Mouse (Mus musculus) layer of hippocampus, postnatal 14 days (tissue): Measurements from ENCODE around the gene Aes. TPM values are rescaled to one million over a fixed set of nuclear protein-coding genes. Genes with fewer than 3 reads are reported as not detected.

ENCODE experiments used
- DNase-seq, 2 experiments: peaks; one replicate each; pipeline ENCODE4 v3.0.0; 2021 to 2022; ENCODE audit warnings: low spot score in 2 of 2, mixed read lengths in 1 of 2
- total RNA-seq, 2 experiments: library from RNA; stranded (reverse); gene quantifications; 2 replicates each; pipeline ENCODE4 v1.2.3; 2021

The Aes gene
- total RNA-seq, 2 experiments from 2014 or later: 639 to 673 TPM

DNA sequence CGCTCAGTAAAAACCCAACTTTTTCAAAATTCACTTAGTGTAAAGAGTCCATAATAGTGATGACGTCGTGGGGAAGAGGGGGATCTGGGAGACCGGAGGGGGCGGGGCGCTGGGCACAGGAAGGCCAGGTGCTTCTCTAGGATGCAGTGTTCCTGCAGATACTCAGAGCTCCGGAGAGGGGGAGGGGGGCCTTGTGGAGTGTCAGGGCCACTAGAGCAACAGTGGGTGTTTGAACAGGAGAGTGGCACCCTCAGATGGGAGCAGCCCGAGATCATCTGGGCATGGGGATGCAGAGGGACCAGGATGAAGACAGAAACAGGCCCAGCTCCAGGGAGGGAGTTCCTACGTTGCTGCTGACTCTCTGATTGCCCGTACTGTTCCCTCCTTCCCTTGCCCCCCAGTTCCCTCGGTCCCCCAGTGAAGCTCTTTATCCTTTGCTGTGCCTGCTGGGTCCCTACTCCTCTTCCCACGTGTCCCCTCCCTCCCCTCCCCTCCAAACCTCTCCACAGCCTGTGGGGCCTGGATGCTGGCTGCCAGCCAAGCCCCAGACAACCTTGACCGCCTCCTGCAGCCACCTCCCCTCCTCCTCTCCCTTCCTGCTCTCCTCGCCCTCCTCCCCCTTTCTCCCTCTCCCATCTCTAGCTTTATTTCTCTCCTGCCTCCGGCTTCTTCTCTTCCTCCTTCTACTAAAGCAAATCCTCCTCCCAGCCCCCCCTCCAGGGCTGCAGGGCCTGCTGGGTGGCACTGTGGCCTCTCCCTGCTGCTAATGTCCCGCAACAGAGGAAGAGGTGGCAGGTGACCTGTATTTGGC is 9.3 kb downstream of the Aes start:
- DNase-seq: no peak

GRCm38 (mm10) chr10:81569507-81570237 is 10.4 kb downstream of the Aes start:
- no peak for DNase-seq

GRCm38 (mm10) chr10:81570238-81570800 is 11.0 kb downstream of the Aes start:
- no peak for DNase-seq

GRCm38 (mm10) chr10:81570831-81571500 is 11.7 kb downstream of the Aes start:
- DNase-seq: peak; percentile 90 to 96

GRCm38 (mm10) chr10:81571501-81571876 is 12.2 kb downstream of the Aes start:
- peak; percentile 99 to 100 for DNase-seq

- DNase-seq: no peak
Observed at GRCm38 (mm10) chr10:81572133-81572671, 12.9 kb downstream of the Aes start.

- no peak for DNase-seq
Observed at GRCm38 (mm10) chr10:81572975-81573374, 13.7 kb downstream of the Aes start.

DNA sequence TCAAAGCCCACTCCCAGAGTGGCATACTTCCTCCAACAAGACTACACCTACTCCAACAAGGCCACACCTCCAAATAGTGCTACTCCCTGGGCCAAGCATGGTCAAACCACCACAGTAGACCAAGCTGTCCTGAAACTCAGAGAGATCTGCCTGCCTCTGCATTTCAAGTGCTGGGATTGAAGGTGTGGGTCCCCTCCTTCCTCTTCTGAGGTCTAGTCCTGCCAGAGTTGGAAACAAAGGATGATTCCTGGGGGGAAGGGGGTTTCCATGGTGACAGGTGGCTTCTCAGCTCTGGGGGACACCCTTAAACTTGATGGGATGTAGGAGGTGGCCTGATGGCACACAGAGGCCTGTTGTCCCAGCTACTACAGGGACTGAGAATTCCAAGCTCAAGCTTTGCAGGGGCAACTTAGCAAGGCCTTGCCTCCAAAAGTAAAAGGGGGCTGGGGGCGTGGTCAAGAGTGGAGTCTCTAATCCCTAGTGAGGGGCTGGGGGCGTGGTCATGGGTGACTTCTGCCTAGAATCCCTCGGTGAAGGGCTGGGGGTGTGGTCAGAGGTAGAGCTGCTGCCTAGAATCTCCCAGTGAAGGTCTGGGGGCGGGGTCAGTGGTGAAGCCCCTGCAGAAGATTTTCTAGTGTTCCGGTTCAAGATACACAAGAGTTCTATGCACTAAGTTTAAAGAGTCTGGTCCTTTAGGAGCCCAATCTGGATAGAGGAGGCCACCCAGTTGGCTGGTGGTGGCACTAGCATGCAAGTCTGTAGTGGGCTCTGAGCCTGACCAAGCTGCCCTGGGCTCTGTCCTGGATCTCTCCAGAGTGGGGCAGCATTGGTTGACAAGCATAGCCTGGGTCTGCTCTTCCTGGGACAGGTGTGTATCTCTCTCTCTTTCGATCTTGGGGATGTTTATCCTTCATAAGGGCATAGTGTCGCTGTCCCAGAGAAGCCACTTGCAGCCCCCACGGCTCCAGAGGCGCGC is 15.1 kb downstream of the Aes start, which contains the start of gene Tle2:
Gene Tle2 (plus strand): TSS at position 481 of the 976 bp plus-strand sequence.
- no peak for DNase-seq

- DNase-seq: no peak
Observed at GRCm38 (mm10) chr10:81575208-81575631, 15.9 kb downstream of the Aes start.

DNA sequence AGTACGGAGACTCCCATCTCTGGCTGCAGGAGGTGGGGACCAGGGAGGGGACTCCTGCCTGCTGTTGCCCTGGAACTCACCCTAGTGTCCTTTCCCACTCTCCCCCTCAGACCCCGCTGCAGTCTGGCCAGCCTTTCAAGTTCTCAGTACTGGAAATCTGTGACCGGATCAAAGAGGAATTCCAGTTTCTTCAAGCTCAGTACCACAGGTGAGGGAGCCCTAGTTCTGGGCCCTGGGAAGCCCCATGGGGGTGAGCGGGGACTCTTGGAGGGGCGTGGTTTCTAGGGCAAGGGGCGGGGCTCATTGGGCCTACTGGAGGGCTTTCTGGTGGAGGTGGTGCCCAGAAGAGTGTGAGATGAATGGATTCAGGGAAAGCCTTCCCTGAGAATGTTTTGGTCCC is 16.4 kb downstream of the Aes start:
- DNase-seq: no peak

- no peak for DNase-seq
Observed at GRCm38 (mm10) chr10:81579967-81580366, 20.7 kb downstream of the Aes start.

DNA sequence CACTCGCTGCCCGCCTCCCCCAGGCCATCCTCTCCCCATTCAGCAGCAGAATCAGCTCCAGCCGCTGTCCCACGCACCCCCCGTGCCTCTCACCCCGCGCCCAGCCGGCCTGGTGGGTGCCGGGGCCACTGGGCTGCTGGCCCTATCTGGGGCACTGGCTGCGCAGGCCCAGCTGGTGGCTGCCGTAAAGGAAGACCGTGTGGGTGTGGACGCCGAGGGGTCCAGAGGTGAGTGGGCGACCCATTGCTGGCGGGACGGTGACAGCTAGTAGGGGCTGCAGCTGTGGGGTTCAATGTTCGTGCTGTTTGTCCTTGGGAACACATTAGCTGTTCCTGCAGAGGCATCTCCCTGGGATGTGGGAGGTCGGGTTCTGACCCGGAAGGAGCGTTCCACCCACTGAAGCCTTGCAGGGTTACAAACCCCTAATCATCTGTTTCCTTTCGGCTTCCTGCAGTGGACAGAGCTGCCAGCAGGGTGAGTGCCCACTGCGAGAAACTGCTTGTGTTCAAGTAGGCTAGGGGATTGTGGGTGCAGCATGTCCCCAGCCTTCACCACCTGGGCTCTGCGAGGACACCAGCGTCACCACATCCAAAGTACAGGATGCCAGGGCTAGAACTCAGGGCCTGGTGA is 21.3 kb downstream of the Aes start:
- DNase-seq: no peak

DNA sequence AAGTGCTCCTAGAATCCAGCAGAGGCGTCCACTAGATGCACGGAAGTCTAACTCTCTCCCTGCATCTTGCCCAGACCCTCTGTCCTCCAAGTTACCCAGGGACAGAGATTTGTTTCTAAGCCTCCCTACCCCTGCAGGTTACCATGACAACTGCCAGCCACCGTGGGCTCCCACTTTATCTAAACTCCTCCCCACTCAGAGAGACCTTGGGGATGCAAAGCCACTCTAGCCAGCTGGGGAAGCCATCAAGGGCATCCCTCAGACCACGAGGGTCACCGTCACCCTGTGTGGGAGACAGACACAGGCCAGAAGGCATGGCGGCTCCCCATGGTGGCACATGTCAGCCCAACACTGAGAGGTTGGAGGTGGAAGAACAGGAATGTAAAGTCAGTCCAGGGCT is 24.1 kb downstream of the Aes start:
- no peak for DNase-seq

- no peak for DNase-seq
Observed at GRCm38 (mm10) chr10:81588739-81589138, 29.5 kb downstream of the Aes start.

DNA sequence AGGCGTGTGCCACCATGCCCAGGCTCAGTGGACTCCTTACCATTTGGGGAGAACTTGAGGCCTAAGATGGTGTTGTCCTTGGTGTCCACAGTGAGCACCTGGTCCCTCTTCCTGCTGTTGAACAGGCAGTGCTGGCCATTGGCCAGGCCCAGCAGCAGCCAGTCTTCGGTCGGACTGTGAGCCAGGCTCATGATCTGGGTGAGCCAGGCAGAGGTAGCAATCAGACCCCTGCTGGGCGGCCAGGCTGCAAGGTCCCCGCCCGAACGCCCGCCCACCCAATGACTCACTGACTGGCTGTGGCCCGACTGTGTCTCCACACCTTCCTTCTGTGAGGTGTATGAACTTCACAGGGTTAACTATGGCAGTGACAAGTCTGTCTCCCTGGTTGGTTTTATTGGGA is 32.6 kb downstream of the Aes start:
- no peak for DNase-seq

GRCm38 (mm10) chr10:81592631-81593030 is 33.3 kb downstream of the Aes start:
- no peak for DNase-seq

DNA sequence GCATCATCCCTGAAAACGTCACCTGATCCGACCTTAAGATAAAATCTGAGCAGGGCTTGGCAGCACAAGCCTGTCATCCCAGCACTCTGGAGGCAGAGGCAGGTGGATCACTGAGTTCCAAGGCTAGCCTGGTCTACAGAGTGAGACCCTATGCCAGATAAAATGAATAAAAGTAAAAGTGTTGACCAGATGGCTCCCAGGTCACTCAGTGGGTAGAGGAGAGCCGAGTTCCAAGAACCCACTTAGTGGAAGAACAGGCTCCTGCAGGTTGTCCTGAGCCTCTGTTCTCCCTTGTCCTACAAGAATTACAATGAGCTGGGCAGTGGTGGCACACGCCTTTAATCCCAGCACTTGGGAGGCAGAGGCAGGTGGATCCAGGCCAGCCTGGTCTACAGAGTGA is 33.9 kb downstream of the Aes start:
- no peak for DNase-seq

- no peak for DNase-seq
Observed at GRCm38 (mm10) chr10:81593935-81594334, 34.6 kb downstream of the Aes start.

- no peak for DNase-seq
Observed at GRCm38 (mm10) chr10:81595599-81595998, 36.3 kb downstream of the Aes start.

DNA sequence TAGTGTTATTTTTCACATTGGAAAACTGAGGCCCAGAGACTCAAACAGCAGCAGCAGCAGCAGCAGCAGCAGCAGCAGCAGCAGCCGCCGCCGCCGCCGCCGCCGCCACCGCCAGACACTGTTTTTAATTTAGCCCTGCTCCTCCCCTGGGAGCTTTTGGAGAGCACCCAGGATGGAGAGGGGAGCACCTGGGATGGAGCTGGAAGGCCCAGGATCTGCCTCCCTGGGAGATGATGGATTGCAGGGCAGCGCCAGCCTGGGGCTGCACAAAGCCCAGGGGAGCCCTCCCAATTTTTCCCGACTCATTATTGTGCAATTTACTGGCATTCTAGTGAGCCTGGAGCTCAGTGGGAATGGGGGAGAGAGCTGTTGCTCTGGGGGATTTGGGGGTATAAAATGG is 37.3 kb downstream of the Aes start:
- no peak for DNase-seq
